Mouse (Mus musculus) heart, embryonic 14.5 days (tissue): ENCODE data around the gene Aatf. TPM values are rescaled to one million over a fixed set of nuclear protein-coding genes. Genes with fewer than 3 reads are reported as not detected.

ENCODE experiments used
- ATAC-seq: fragments of 200-750 bp; cut with Nextera tagmentation; 2 replicates; pipeline ENCODE4 v1.8.0; 2017; ENCODE audit warnings: low read depth, moderate TSS enrichment; ENCODE audit not compliant: insufficient number of reproducible peaks, insufficient read depth, low FRiP score
- H3K27ac ChIP-seq, 2 experiments: fragments of 200-500 bp in 1 of 2; fragments of 300-500 bp in 1 of 2; sonication (generic) in 1 of 2; replicated peaks in 1 of 2; 2 replicates each; pipeline ENCODE4 v1.5.1; 2012 to 2014; ENCODE audit warnings: low read depth in 2 of 2, low read length in 2 of 2, control low read depth in 1 of 2, mild to moderate bottlenecking in 1 of 2, mixed read lengths in 1 of 2; ENCODE audit not compliant: control insufficient read depth in 1 of 2, insufficient read depth in 1 of 2
- H3K27me3 ChIP-seq: fragments of 300-500 bp; sonication (generic); 2 replicates; pipeline ENCODE4 v1.6.1; 2014; ENCODE audit warnings: mild to moderate bottlenecking, low read length, control low read depth; ENCODE audit not compliant: control insufficient read depth, insufficient read depth
- H3K36me3 ChIP-seq: fragments of 300-500 bp; sonication (generic); 2 replicates; pipeline ENCODE4 v1.6.1; 2014; ENCODE audit warnings: mild to moderate bottlenecking, control low read depth, low read length, mixed read lengths; ENCODE audit not compliant: control insufficient read depth, insufficient read depth
- H3K4me1 ChIP-seq, 2 experiments: fragments of 200-500 bp in 1 of 2; fragments of 300-500 bp in 1 of 2; sonication (generic) in 1 of 2; 2 replicates each; pipeline ENCODE4 v1.6.1; 2012 to 2014; ENCODE audit warnings: low read length in 2 of 2, control low read depth in 1 of 2, mixed read lengths in 1 of 2; ENCODE audit not compliant: control insufficient read depth in 2 of 2, insufficient read depth in 2 of 2
- H3K4me2 ChIP-seq: fragments of 300-500 bp; sonication (generic); 2 replicates; pipeline ENCODE4 v1.6.1; 2014; ENCODE audit warnings: mild to moderate bottlenecking, low read length
- H3K4me3 ChIP-seq, 2 experiments: fragments of 200-500 bp in 1 of 2; fragments of 300-500 bp in 1 of 2; sonication (generic) in 1 of 2; 2 replicates each; pipeline ENCODE4 v1.5.1; 2012 to 2014; ENCODE audit warnings: low read length in 2 of 2, mild to moderate bottlenecking in 2 of 2, control low read depth in 1 of 2, low read depth in 1 of 2, moderate library complexity in 1 of 2; ENCODE audit not compliant: control insufficient read depth in 1 of 2, insufficient read depth in 1 of 2
- H3K9ac ChIP-seq: fragments of 300-500 bp; sonication (generic); 2 replicates; pipeline ENCODE4 v1.6.1; 2014; ENCODE audit warnings: mild to moderate bottlenecking, low read length
- H3K9me3 ChIP-seq: fragments of 300-500 bp; sonication (generic); 2 replicates; pipeline ENCODE4 v1.6.1; 2016; ENCODE audit warnings: low read length, control low read depth; ENCODE audit not compliant: control insufficient read depth
- WGBS: fragments of 180-500 bp; shearing (Covaris S2); extraction: QIAGEN DNeasy Blood & Tissue Kit; methylation state at CpG from one replicate; pipeline ENCODE4 v1.1.7; 2014; 5-methylcytosine and 5-hydroxymethylcytosine counted together
- polyA plus RNA-seq: library from polyadenylated mRNA; unstranded; fragments of >200 nt; fragmentation: Nextera tagmentation; extraction: Ambion mirVana; gene quantifications from 2 replicates; pipeline ENCODE4 v1.2.1, GENCODE M21; 2014

Gene Aatf
- 21.0 and 23.8 TPM in 2 replicates for polyA plus RNA-seq

- no peaks in the 10 kb centered on the region for H3K9me3 ChIP-seq
- peak within 1 kb of the TSS; percentile 80 to 86 for H3K4me3 ChIP-seq
- H3K36me3 ChIP-seq, result peaks cover 31% of the 10 kb centered on the region
- H3K4me2 ChIP-seq, result peak within 1 kb of the TSS; percentile 95
- peak; percentile 97 for ATAC-seq
- H3K4me1 ChIP-seq, result peaks cover 0 to 7% of the 10 kb centered on the region in 2 experiments; a peak in 2 of 4 replicates
- H3K27ac ChIP-seq, result peak within 1 kb of the TSS; percentile 74 to 83
- H3K9ac ChIP-seq, result peak within 1 kb of the TSS; percentile 89
- peaks cover 42% of the 10 kb centered on the region for H3K27me3 ChIP-seq
- WGBS, result under 1% methylated on average over 80 of the region's 80 CpGs
Observed at GRCm38 (mm10) chr11:84513171-84514116, at the start of gene Aatf. Gene Aatf, minus strand, starts transcription at chr11:84513522.

DNA sequence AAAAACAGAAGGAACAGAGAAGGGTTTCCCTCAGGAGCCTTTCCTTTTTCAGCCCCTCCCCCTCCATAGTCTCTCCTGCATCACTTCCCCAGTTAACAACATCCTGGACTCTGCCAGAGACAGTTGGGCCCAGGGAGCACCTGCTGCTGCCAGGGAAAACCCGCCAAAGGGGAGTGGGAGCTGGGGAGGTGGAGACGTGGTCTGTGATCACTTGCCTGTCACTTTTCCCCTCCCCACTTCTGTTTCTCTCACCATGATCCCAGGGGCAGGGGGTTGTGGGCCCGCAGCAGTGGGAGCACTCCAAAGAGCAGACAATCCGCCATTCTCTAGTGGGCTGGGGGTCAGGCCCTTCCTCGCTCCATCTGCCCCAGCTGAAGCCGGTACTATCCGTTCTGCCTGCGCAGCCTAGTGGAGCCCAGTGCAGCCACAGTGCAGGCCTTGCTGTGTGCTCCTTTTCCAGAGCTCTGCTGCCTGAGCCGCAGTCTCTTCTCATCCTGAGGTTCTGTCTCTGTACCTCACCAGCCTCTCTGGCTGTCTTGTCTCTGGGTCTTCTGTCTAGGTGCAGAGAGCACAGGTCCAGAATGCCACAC lies 49.5 kb upstream of the Aatf start:
- 28% methylated on average over 9 of the region's 9 CpGs for WGBS
- ATAC-seq, result no peak
- no peaks in the 10 kb centered on the region for H3K36me3 ChIP-seq

GRCm38 (mm10) chr11:84561546-84561945 lies 48.2 kb upstream of the Aatf start:
- H3K4me1 ChIP-seq, result no peaks in the 10 kb centered on the region
- H3K9ac ChIP-seq, result no peak overlapping the region
- no peaks in the 10 kb centered on the region for H3K36me3 ChIP-seq
- no peak overlapping the region for H3K4me2 ChIP-seq
- no peak overlapping the region for H3K27ac ChIP-seq
- H3K27me3 ChIP-seq, result peaks cover 8% of the 10 kb centered on the region
- no peak overlapping the region for H3K4me3 ChIP-seq
- 87% methylated on average over 5 of the region's 5 CpGs for WGBS
- H3K9me3 ChIP-seq, result no peaks in the 10 kb centered on the region
- ATAC-seq, result no peak

More for the DNA sequence above, 49.5 kb upstream of the Aatf start:
- Histone ChIP-seq H3K9me3 (no peaks in the 10 kb centered on the region), H3K4me2 (no peak overlapping the region), H3K27ac (no peak overlapping the region), H3K4me3 (no peak overlapping the region), H3K27me3 (peaks cover 8% of the 10 kb centered on the region), H3K4me1 (no peaks in the 10 kb centered on the region), H3K9ac (no peak overlapping the region)

- Histone ChIP-seq H3K27me3 (no peaks in the 10 kb centered on the region; the same call in 1 of the 2 replicates), H3K4me3 (no peak overlapping the region), H3K4me1 (no peaks in the 10 kb centered on the region), H3K9me3 (no peaks in the 10 kb centered on the region), H3K4me2 (no peak overlapping the region), H3K9ac (no peak overlapping the region), H3K27ac (no peak overlapping the region), H3K36me3 (no peaks in the 10 kb centered on the region)
- no peak for ATAC-seq
- 71% methylated on average over 14 of the region's 14 CpGs for WGBS
Observed at GRCm38 (mm10) chr11:84553821-84554450, 40.6 kb upstream of the Aatf start.

DNA sequence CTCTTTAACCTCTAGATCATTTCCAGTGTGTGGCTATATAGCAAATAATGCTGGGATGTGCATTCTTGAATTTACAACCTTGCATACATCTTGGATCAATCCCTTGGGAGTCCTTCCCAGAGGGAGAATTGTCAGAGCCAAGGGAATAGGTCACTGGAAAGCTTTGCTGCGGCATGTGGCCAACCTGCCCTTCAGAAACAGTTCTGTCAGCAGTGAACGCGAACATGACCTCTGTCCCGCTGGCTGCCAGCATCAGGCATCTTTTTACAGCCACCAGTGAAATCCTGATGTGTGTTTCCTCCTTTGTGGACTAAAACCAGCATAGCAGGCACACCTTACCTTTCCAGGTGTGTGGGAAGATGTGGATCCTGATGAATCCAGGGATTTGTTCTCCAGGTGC lies 38.0 kb upstream of the Aatf start:
- Histone ChIP-seq H3K4me3 (no peak overlapping the region), H3K27me3 (no peaks in the 10 kb centered on the region; the same call in 1 of the 2 replicates), H3K4me2 (no peak overlapping the region), H3K4me1 (no peaks in the 10 kb centered on the region), H3K9ac (no peak overlapping the region), H3K36me3 (no peaks in the 10 kb centered on the region), H3K9me3 (no peaks in the 10 kb centered on the region), H3K27ac (no peak overlapping the region)
- no peak for ATAC-seq
- 56% methylated on average over 4 of the region's 4 CpGs for WGBS

DNA sequence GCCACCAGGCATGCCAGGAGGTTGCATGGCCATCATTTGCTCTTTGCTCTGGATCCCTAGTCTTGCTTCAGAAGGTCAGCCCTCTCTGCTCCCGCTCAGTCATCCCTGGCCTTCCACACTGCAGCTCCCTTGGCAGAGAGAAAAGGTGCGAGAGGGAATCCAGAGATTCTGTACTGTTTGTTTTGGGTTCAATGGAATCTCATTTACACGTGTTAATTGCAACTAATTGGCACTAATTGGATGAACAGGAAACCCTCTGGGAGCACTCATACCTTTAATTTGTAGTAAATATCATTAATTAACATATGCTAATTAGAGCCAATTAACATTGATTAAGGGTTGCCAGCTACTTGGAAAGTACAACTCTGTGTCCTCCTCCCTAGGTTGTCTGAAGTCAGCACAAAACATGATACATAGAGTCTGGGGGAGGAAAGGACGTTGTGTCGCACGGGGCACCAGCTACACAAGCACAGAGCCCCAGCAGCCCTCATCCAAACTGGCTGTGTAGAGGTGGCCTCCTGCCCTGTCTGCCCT lies 36.0 kb upstream of the Aatf start:
- Histone ChIP-seq H3K27ac (no peak overlapping the region), H3K9ac (no peak overlapping the region), H3K36me3 (no peaks in the 10 kb centered on the region), H3K9me3 (no peaks in the 10 kb centered on the region), H3K4me3 (no peak overlapping the region), H3K4me2 (no peak overlapping the region), H3K4me1 (no peaks in the 10 kb centered on the region), H3K27me3 (no peaks in the 10 kb centered on the region; the same call in 1 of the 2 replicates)
- WGBS, result 44% methylated on average over 6 of the region's 6 CpGs
- no peak for ATAC-seq

GRCm38 (mm10) chr11:84548293-84548692 lies 35.0 kb upstream of the Aatf start:
- Histone ChIP-seq H3K4me3 (no peak overlapping the region), H3K9me3 (no peaks in the 10 kb centered on the region), H3K36me3 (no peaks in the 10 kb centered on the region), H3K27ac (no peak overlapping the region), H3K27me3 (no peaks in the 10 kb centered on the region; the same call in 1 of the 2 replicates), H3K4me1 (no peaks in the 10 kb centered on the region), H3K4me2 (no peak overlapping the region), H3K9ac (no peak overlapping the region)
- ATAC-seq, result no peak
- 38% methylated on average over 2 of the region's 2 CpGs for WGBS
